In the genomic region with DNA sequence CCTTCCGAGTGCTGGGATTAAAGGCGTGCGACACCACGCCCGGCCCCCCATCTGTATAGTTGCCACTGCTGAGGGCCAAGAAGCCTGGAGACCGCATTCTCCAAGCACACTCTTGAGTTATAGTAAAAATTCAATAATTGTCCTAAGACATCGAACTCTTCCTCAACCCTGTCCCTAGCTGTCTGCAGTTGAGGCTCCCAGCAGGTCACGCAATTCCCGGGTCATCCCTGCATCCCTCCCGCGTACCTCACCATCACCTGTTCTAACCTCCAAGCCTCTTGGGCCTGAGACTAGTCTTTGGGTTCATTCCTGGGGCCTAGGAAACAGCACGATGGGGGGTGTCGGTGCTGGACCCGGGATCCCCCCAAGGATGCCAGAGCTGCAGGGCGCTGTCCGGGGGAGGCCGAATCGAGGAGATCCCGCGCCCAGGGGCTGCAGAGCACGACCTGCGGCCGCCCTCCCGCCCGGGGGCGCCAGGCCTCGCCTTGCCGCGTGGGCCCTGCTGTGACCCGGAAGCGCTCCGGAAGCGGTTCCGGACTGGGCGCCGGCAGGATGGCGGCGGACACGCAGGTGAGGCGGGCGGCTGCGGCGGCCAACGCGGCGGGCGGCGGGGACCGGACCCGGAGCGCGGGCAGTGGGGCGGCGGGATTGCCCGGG, we compare ENCODE assay signal across 8 mouse cellular contexts. TPM values are rescaled to one million over a fixed set of nuclear protein-coding genes. Genes with fewer than 3 reads are reported as not detected.
A peak's percentile ranks its signal among the peaks of the same experiment; 100 is the strongest.
DNase-seq lines count a peak whose midpoint lies in the region; ATAC-seq and TF ChIP-seq lines count a peak whose summit lies in the region.

Gene Gcn1l1, plus strand, starts transcription at position 518 of the 657 bp plus-strand sequence.

- TF ChIP-seq POLR2A in lung, adult 2 months (IDR thresholded peaks at IDR 0.05; ENCODE audit: borderline replicate concordance, extremely low read depth, low read depth, low read length), result peak; percentile 22; the same call in 1 of the 2 replicates

- no peaks in the 10 kb centered on the region for H3K9me3 ChIP-seq in G1E (replicated peaks)
- H3K9me3 ChIP-seq in forebrain, embryonic 16.5 days (ENCODE audit: control insufficient read depth, low read length), result no peaks in the 10 kb centered on the region
- H3K9me3 ChIP-seq in neural tube, embryonic 15.5 days (replicated peaks), result no peaks in the 10 kb centered on the region

- TF ChIP-seq CTCF in G1E (IDR thresholded peaks at IDR 0.05; ENCODE audit: low read depth, low read length), result no peak
- no peak for TF ChIP-seq CTCF in lung, adult 2 months (IDR thresholded peaks at IDR 0.05; ENCODE audit: insufficient read depth, low read length)

- WGBS in forebrain, embryonic 16.5 days, result 2% methylated on average over 49 of the region's 55 CpGs
- 8% methylated on average over 30 of the region's 55 CpGs for WGBS in lung, adult 2 months
- 3% methylated on average over 55 of the region's 55 CpGs for WGBS in neural tube, embryonic 15.5 days

- intact Hi-C loops in heart, postnatal 25 days (cut with DNase I), result no loop called here

- peak within 1 kb of the TSS; percentile 66 for H3K27ac ChIP-seq in forebrain, embryonic 16.5 days (ENCODE audit: low read length)
- peak within 1 kb of the TSS; percentile 78 for H3K27ac ChIP-seq in neural tube, embryonic 15.5 days (replicated peaks)

- H3K4me3 ChIP-seq in G1E (ENCODE audit: low read depth, low read length), result peak within 1 kb of the TSS; percentile 93
- peak within 1 kb of the TSS; percentile 81 for H3K4me3 ChIP-seq in forebrain, embryonic 16.5 days (replicated peaks; ENCODE audit: low read length)
- H3K4me3 ChIP-seq in lung, adult 2 months (replicated peaks; ENCODE audit: extremely low read depth, low read depth, low read length), result peak within 1 kb of the TSS; percentile 79
- peak within 1 kb of the TSS; percentile 79 for H3K4me3 ChIP-seq in neural tube, embryonic 15.5 days (replicated peaks)

- ATAC-seq in G1E (ENCODE audit: extremely low read depth, insufficient number of reproducible peaks, low FRiP score, poor library complexity, severe bottlenecking), result peak; percentile 54
- ATAC-seq in forebrain, embryonic 16.5 days, result peak; percentile 94
- peak; percentile 92 for ATAC-seq in neural tube, embryonic 15.5 days (ENCODE audit: low FRiP score)

- DNase-seq in G1E (ENCODE audit: low spot score), result peak; percentile 91
- DNase-seq in cerebellum, adult 18-20 months, result peak; percentile 78 to 87
- peak; percentile 60 for DNase-seq in heart, postnatal 25 days (ENCODE audit: low spot score)
- peak; percentile 73 to 80 for DNase-seq in layer of hippocampus, adult 18-20 months (ENCODE audit: low spot score in 2 of 2)
- peak; percentile 80 for DNase-seq in lung, adult 2 months
- peak; percentile 85 for DNase-seq in testis, postnatal 14 days (ENCODE audit: low spot score)

- H3K4me1 ChIP-seq in G1E (ENCODE audit: insufficient read depth, low read depth, low read length), result peaks cover 48% of the 10 kb centered on the region
- peaks cover 26% of the 10 kb centered on the region for H3K4me1 ChIP-seq in forebrain, embryonic 16.5 days (replicated peaks; ENCODE audit: control insufficient read depth, insufficient read depth, low read length)
- H3K4me1 ChIP-seq in lung, adult 2 months (ENCODE audit: control insufficient read depth, insufficient read depth, low read length), result peaks cover 6% of the 10 kb centered on the region; the same call in 1 of the 2 replicates
- peaks cover 65% of the 10 kb centered on the region for H3K4me1 ChIP-seq in neural tube, embryonic 15.5 days

- H3K9ac ChIP-seq in forebrain, embryonic 16.5 days (replicated peaks; ENCODE audit: low read depth, low read length), result peak within 1 kb of the TSS; percentile 93
- H3K9ac ChIP-seq in neural tube, embryonic 15.5 days (replicated peaks), result peak within 1 kb of the TSS; percentile 78

- peaks cover 75% of the 10 kb centered on the region for H3K36me3 ChIP-seq in G1E (replicated peaks)
- peaks cover 20% of the 10 kb centered on the region for H3K36me3 ChIP-seq in forebrain, embryonic 16.5 days (ENCODE audit: control insufficient read depth, insufficient read depth)
- H3K36me3 ChIP-seq in neural tube, embryonic 15.5 days, result peaks cover 36% of the 10 kb centered on the region

- peak within 1 kb of the TSS; percentile 67 for H3K4me2 ChIP-seq in forebrain, embryonic 16.5 days (ENCODE audit: low read length)
- peak within 1 kb of the TSS; percentile 75 for H3K4me2 ChIP-seq in neural tube, embryonic 15.5 days

- H3K27me3 ChIP-seq in G1E (ENCODE audit: insufficient read depth, low read length), result no peaks in the 10 kb centered on the region
- H3K27me3 ChIP-seq in forebrain, embryonic 16.5 days (replicated peaks; ENCODE audit: control insufficient read depth, insufficient read depth, low read length), result no peaks in the 10 kb centered on the region
- H3K27me3 ChIP-seq in neural tube, embryonic 15.5 days (replicated peaks), result no peaks in the 10 kb centered on the region

RNA-seq across cellular contexts. Expression of gene Gcn1l1, which starts in this region (rescaled TPM):
- total RNA-seq in G1E (2014; fragmentation: Nextera tagmentation) (78.5 and 96.0 TPM in 2 replicates), G1E (2017) (44.6 and 45.7 TPM in 2 replicates)
- 137 and 158 TPM in 2 replicates for polyA plus RNA-seq in G1E (2012)
- 44.7 and 53.6 TPM in 2 replicates for polyA plus RNA-seq in forebrain, embryonic 16.5 days (2015; fragmentation: Nextera tagmentation; extraction: Ambion mirVana)
- 10 to 100 TPM; 38.4 to 42.8 TPM for total RNA-seq in heart, postnatal 25 days (2021)
- 10 to 100 TPM; 64.0 to 68.7 TPM for total RNA-seq in layer of hippocampus, adult 18-20 months (2021)
- 36.8 and 52.8 TPM in 2 replicates for polyA plus RNA-seq in lung, adult 2 months (2012; rRNA removed)
- polyA plus RNA-seq in neural tube, embryonic 15.5 days (2015; fragmentation: Nextera tagmentation; extraction: Ambion mirVana), result 35.7 and 37.6 TPM in 2 replicates

Comparison
In these comparisons a context has a peak if more than half of its experiments do, and no peak if none do; other contexts are left out.
1. Peak in every context shown above with its lines: DNase-seq, ATAC-seq, H3K4me3 ChIP-seq and H3K27ac ChIP-seq.